Mouse (Mus musculus) heart, embryonic 14.5 days (tissue): ENCODE measurements around the gene Tub. TPM values are rescaled to one million over a fixed set of nuclear protein-coding genes. Genes with fewer than 3 reads are reported as not detected.

Experiments
- ATAC-seq: fragments of 200-750 bp; cut with Nextera tagmentation; 2 replicates; pipeline ENCODE4 v1.8.0; 2017; ENCODE audit warnings: low read depth, moderate TSS enrichment; ENCODE audit not compliant: insufficient number of reproducible peaks, insufficient read depth, low FRiP score
- H3K27ac ChIP-seq, 2 experiments: fragments of 200-500 bp in 1 of 2; fragments of 300-500 bp in 1 of 2; sonication (generic) in 1 of 2; replicated peaks in 1 of 2; 2 replicates each; pipeline ENCODE4 v1.5.1; 2012 to 2014; ENCODE audit warnings: low read depth in 2 of 2, low read length in 2 of 2, control low read depth in 1 of 2, mild to moderate bottlenecking in 1 of 2, mixed read lengths in 1 of 2; ENCODE audit not compliant: control insufficient read depth in 1 of 2, insufficient read depth in 1 of 2
- H3K27me3 ChIP-seq: fragments of 300-500 bp; sonication (generic); 2 replicates; pipeline ENCODE4 v1.6.1; 2014; ENCODE audit warnings: mild to moderate bottlenecking, low read length, control low read depth; ENCODE audit not compliant: control insufficient read depth, insufficient read depth
- H3K36me3 ChIP-seq: fragments of 300-500 bp; sonication (generic); 2 replicates; pipeline ENCODE4 v1.6.1; 2014; ENCODE audit warnings: mild to moderate bottlenecking, control low read depth, low read length, mixed read lengths; ENCODE audit not compliant: control insufficient read depth, insufficient read depth
- H3K4me1 ChIP-seq, 2 experiments: fragments of 200-500 bp in 1 of 2; fragments of 300-500 bp in 1 of 2; sonication (generic) in 1 of 2; 2 replicates each; pipeline ENCODE4 v1.6.1; 2012 to 2014; ENCODE audit warnings: low read length in 2 of 2, control low read depth in 1 of 2, mixed read lengths in 1 of 2; ENCODE audit not compliant: control insufficient read depth in 2 of 2, insufficient read depth in 2 of 2
- H3K4me2 ChIP-seq: fragments of 300-500 bp; sonication (generic); 2 replicates; pipeline ENCODE4 v1.6.1; 2014; ENCODE audit warnings: mild to moderate bottlenecking, low read length
- H3K4me3 ChIP-seq, 2 experiments: fragments of 200-500 bp in 1 of 2; fragments of 300-500 bp in 1 of 2; sonication (generic) in 1 of 2; 2 replicates each; pipeline ENCODE4 v1.5.1; 2012 to 2014; ENCODE audit warnings: low read length in 2 of 2, mild to moderate bottlenecking in 2 of 2, control low read depth in 1 of 2, low read depth in 1 of 2, moderate library complexity in 1 of 2; ENCODE audit not compliant: control insufficient read depth in 1 of 2, insufficient read depth in 1 of 2
- H3K9ac ChIP-seq: fragments of 300-500 bp; sonication (generic); 2 replicates; pipeline ENCODE4 v1.6.1; 2014; ENCODE audit warnings: mild to moderate bottlenecking, low read length
- H3K9me3 ChIP-seq: fragments of 300-500 bp; sonication (generic); 2 replicates; pipeline ENCODE4 v1.6.1; 2016; ENCODE audit warnings: low read length, control low read depth; ENCODE audit not compliant: control insufficient read depth
- WGBS: fragments of 180-500 bp; shearing (Covaris S2); extraction: QIAGEN DNeasy Blood & Tissue Kit; methylation state at CpG from one replicate; pipeline ENCODE4 v1.1.7; 2014; 5-methylcytosine and 5-hydroxymethylcytosine counted together
- polyA plus RNA-seq: library from polyadenylated mRNA; unstranded; fragments of >200 nt; fragmentation: Nextera tagmentation; extraction: Ambion mirVana; gene quantifications from 2 replicates; pipeline ENCODE4 v1.2.1, GENCODE M21; 2014

Tub gene
- polyA plus RNA-seq, result 0.47 and 0.74 TPM in 2 replicates

DNA sequence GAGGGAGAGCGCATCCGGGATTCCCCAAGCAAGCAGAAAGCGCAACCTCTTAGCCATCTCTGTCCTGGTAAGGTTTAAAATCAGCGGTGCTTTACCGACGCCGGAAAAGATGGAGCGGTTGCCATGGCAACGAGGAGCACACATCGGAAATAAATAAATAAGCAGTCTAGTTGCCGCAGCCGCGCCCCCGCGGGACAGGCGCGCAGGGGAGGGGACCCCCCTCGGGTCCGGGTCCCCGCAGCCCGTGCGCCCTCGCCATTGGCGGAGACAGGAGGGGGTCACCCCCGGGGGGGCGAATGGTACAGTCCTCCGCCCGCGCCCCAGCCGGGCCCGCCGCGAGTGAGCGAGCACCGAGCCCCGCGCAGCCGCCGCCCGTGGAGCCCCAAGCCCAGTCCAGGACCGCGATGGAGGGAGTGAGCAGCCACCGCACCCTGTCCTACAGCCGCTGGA, at the start of gene Tub:
Gene Tub, plus strand, starts transcription at position 27 of the 450 bp plus-strand sequence.
- peak within 1 kb of the TSS; percentile 76 for H3K4me2 ChIP-seq
- peak within 1 kb of the TSS; percentile 10; the same call in 1 of the 2 replicates for H3K9ac ChIP-seq
- ATAC-seq, result no peak
- no peaks in the 10 kb centered on the region for H3K9me3 ChIP-seq
- peaks cover 10 to 11% of the 10 kb centered on the region in 2 experiments; a peak in 3 of 4 replicates for H3K4me1 ChIP-seq
- H3K36me3 ChIP-seq, result peaks cover 6% of the 10 kb centered on the region; the same call in 1 of the 2 replicates
- peaks cover 42% of the 10 kb centered on the region for H3K27me3 ChIP-seq
- no peak within 1 kb of the TSS for H3K27ac ChIP-seq
- WGBS, result 2% methylated on average over 43 of the region's 44 CpGs
- H3K4me3 ChIP-seq, result peak within 1 kb of the TSS; percentile 42 to 45

DNA sequence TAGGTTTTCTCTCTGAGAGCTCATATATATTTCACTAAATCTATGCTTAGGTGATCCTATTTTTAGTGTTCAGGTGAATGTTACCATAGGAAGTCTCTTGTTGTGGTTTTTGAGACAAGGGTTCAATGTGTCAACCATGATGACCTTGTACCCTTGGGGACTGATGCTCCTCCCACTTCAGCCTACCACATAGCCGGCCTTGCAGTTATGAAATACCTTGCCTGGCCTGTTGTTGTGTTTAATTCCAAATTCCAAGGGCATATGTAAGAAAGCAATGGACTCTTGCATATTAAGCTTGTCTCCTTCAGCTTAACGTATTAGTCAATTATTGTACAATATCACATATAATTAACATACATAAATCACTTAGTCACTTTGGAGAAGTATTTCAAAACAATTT, 46.2 kb upstream of the Tub start:
- WGBS, result 71% methylated on average over 2 of the region's 2 CpGs
- no peak overlapping the region for H3K9ac ChIP-seq
- H3K4me2 ChIP-seq, result no peak overlapping the region
- no peaks in the 10 kb centered on the region for H3K9me3 ChIP-seq
- H3K4me3 ChIP-seq, result no peak overlapping the region
- ATAC-seq, result no peak
- no peaks in the 10 kb centered on the region for H3K36me3 ChIP-seq
- H3K27me3 ChIP-seq, result no peaks in the 10 kb centered on the region
- no peaks in the 10 kb centered on the region for H3K4me1 ChIP-seq
- H3K27ac ChIP-seq, result no peak overlapping the region

DNA sequence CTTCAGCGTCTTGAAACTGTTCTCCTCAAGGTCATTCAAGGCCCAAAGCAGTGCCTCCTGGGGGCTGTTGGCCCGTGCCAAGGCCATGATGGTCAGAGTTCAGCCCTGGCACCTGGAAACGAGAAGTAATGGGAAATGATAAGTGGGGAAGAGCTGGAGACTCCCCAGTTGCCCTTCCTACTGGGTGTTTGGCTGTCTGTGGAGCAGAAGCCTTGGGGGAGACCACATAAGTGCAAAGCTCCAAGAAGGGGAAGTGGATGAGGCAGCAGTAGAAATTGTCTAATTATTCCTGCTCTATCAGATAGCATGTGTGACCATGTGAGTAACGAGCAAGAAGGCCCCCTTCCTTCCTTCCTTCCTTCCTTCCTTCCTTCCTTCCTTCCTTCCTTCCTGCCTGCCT, 23.1 kb upstream of the Tub start:
- Histone ChIP-seq H3K27me3 (no peaks in the 10 kb centered on the region), H3K9ac (no peak overlapping the region), H3K9me3 (no peaks in the 10 kb centered on the region), H3K4me3 (no peak overlapping the region), H3K27ac (no peak overlapping the region), H3K4me1 (no peaks in the 10 kb centered on the region), H3K36me3 (peaks cover 10% of the 10 kb centered on the region), H3K4me2 (no peak overlapping the region)
- no peak for ATAC-seq
- WGBS, result 66% methylated on average over 4 of the region's 4 CpGs

DNA sequence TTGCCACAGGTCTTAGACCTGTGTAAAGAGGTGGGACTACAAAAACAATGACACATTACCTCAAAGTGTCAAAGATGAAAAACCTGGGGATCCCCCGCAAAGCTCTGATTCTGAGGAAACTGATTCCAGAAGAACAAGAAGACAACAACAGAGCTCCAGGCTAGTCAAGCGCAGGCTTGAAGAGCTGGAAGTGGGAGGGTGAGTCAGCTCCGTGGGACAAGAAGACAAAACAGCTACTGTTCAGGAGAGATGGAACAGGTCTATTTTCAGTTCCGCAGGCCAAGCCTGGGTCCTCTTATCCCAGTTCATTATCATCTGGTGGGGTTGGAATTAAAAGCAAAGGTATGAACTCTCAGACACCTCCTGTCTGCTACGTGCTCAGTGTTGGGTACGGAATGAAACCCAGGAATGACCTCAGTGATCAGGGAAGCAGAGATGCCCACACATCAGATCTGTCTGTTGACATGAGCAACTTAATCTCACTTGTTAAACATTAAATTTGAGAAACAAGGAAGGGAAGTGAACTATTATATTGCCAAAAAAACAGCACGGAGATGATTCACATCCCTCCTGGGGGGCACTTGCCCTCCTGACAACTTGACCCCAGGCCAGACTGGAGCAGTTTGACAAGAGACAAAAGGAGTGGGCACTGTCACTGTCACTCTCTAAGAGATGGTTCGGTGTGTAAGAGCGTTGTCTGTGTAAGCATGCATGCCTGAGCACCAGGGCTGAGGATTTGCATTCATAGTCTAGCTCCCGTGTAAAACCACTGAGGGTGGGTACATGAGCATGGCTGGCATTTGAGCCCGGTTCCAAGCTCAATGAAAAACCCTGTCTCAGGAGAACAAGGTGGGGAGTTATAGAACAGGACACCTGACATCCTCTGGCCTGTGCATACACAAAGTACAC, 21.6 kb upstream of the Tub start:
- H3K9ac ChIP-seq, result peak overlapping the region; percentile 57; the same call in 1 of the 2 replicates
- peak overlapping the region; percentile 12 to 24; a peak in 1 of 4 replicates for H3K27ac ChIP-seq
- peak overlapping the region; percentile 54 for H3K4me2 ChIP-seq
- no peaks in the 10 kb centered on the region for H3K4me1 ChIP-seq
- H3K9me3 ChIP-seq, result no peaks in the 10 kb centered on the region
- peaks cover 10% of the 10 kb centered on the region for H3K36me3 ChIP-seq
- peak overlapping the region in 1 of 2 experiments; percentile 36; a peak in 1 of 4 replicates for H3K4me3 ChIP-seq
- no peak for ATAC-seq
- WGBS, result 64% methylated on average over 11 of the region's 11 CpGs
- no peaks in the 10 kb centered on the region for H3K27me3 ChIP-seq

DNA sequence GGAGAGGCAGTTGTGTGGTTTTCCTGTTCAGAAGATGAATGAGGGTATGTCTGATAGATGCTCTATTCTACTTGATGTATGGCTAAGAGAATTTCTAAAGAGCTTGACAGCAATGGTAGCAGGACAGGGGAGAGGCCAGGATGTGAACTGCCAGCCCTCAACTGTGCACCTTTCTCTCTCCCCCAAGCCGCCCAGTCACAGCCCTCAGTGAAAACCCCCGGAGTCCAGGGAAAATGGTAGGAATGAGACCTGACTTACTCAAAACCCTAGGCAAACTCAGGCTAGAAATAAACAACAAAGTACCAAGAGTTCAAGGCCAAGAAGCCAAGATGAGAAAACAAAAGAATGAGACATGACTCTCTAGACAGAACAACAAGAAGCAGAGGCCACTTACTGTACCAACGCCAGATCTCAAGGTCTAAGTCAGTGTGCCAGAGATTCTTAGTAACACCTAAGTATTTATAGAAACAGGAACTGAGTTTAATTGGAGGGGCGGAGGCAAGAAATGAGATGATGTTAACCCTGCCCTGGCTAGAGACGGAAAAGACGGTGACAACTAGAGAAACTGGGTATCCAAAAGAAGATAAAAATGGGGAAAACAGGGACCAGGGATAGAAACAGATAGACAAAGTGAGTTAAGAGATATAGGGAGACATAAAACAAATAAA, 20.3 kb upstream of the Tub start, which contains the start of gene Nlrp10:
Gene Nlrp10, minus strand, starts transcription at position 453 of the 668 bp plus-strand sequence.
- Histone ChIP-seq H3K4me2 (peak within 1 kb of the TSS; percentile 54), H3K4me1 (peaks cover 0 to under 1% of the 10 kb centered on the region in 2 experiments; a peak in 2 of 4 replicates), H3K27me3 (no peaks in the 10 kb centered on the region), H3K27ac (peak within 1 kb of the TSS; percentile 83), H3K9ac (peak within 1 kb of the TSS; percentile 57), H3K36me3 (peaks cover 10% of the 10 kb centered on the region), H3K9me3 (no peaks in the 10 kb centered on the region), H3K4me3 (peak within 1 kb of the TSS; percentile 27 to 36)
- WGBS, result 38% methylated on average over 6 of the region's 6 CpGs
- ATAC-seq, result no peak

DNA sequence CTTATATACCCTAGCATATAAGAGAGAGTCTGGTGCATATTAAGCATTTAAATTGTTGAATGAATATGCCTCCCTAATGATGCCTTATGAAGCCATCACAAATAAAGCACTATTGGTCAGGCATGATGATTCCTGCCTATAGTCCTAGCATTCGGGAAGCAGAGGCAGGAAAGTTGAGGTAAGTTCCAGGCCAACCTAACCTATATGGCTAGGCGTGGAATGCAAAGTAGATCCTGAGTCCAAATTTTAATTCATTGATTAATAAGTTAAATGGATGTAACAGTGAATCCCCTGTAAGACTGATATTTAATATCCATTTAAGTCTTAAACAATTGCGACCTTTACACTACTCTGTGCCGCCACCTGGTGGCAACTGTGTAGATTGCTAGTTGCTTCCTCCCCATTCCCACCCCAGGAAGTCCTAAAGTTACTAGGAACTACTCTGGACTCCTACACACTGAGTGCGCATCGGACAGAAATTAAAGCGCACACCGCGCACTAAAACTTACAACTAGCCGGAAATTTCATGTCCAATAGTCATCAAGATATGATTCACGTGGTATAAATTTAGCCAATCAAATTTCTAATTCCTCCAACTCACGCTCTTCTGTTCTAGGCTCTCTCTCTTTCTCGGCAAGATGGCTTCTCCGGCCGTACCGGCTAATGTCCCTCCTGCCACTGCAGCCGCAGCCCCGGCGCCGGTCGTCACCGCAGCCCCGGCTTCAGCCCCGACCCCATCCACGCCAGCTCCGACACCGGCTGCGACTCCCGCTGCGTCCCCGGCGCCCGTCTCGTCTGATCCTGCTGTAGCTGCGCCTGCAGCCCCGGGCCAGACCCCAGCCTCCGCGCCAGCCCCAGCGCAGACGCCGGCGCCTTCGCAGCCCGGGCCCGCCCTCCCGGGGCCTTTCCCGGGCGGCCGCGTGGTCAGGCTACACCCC, 16.1 kb upstream of the Tub start, which contains the start of gene Eif3f:
Gene Eif3f, plus strand, starts transcription at position 624 of the 938 bp plus-strand sequence.
- WGBS, result 2% methylated on average over 47 of the region's 50 CpGs
- Histone ChIP-seq H3K4me3 (peak within 1 kb of the TSS; percentile 97 to 99), H3K4me2 (peak within 1 kb of the TSS; percentile 88), H3K36me3 (peaks cover 28% of the 10 kb centered on the region), H3K9me3 (no peaks in the 10 kb centered on the region), H3K27ac (peak within 1 kb of the TSS; percentile 75 to 76; a peak in 3 of 4 replicates), H3K27me3 (no peaks in the 10 kb centered on the region), H3K4me1 (peaks cover 6 to 11% of the 10 kb centered on the region in 2 experiments), H3K9ac (peak within 1 kb of the TSS; percentile 96)
- peak; percentile 95 for ATAC-seq
